Mouse (Mus musculus) frontal cortex, postnatal 36 days (tissue): ENCODE measurements around the gene Krt80.

Experiments used
- DNase-seq, 2 experiments: peaks; one replicate each; pipeline ENCODE4 v3.0.0; 2022; ENCODE audit warnings: low spot score in 2 of 2

Gene Krt80

DNA sequence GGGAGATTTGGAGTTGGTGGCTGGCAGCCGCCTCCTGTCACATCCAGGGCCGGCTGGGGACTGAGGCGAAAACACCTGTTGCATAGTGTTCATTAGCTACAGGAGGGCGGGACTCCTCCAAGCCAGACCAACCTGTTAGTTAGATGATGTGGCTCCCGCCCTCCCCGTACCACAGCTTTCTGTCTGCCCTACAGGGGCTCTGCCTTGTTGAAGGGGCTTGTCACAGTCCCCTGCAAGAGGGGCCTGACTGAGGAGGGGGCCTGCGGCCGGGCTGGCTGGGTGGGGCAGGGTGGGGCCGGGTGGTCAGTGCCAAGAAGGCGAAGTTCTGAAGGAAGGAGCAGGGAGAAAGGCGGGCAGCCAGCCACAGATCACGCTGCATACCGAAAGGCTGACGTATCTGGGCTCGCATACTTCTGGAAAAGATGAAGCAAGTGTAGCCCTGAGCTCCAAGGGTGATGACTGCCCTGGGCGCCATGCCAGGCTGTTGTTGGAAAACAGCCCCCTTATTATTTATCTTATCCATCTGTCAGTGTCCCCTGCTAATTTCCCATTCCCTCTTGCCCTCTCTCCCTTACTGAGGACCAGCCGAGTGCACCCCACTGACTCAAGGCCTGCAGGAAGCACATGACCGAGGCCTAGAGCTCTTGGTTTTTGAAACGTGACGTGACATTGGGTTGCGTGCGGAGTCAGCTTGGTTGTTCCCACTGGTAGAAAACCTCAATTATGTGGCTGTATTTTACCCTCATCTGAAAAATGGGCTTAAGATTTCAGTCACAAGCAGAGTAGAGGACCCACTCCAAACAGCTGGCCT is at the start of gene Krt80:
Gene Krt80, minus strand, starts transcription at position 62 of the 811 bp plus-strand sequence.
- no peak for DNase-seq

DNA sequence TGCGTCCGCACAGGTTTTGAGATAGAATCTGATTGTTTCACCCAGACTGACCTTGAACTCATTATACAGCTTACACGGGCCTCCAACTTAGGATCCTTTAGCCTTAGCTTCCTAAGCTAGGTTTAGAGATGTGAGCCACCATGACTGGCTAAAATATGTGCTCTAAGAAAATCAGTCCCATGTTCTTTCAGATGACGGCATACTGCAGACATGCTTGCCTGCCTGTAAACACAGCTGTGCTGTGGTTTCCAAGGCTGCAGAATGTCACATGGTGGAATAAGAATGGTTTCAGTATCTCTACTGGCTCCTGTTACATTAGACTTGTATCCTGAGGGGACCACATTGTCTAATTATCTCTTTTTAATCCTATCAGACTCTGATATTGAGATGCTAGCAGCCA is 49.0 kb upstream of the Krt80 start:
- no peak for DNase-seq

DNA sequence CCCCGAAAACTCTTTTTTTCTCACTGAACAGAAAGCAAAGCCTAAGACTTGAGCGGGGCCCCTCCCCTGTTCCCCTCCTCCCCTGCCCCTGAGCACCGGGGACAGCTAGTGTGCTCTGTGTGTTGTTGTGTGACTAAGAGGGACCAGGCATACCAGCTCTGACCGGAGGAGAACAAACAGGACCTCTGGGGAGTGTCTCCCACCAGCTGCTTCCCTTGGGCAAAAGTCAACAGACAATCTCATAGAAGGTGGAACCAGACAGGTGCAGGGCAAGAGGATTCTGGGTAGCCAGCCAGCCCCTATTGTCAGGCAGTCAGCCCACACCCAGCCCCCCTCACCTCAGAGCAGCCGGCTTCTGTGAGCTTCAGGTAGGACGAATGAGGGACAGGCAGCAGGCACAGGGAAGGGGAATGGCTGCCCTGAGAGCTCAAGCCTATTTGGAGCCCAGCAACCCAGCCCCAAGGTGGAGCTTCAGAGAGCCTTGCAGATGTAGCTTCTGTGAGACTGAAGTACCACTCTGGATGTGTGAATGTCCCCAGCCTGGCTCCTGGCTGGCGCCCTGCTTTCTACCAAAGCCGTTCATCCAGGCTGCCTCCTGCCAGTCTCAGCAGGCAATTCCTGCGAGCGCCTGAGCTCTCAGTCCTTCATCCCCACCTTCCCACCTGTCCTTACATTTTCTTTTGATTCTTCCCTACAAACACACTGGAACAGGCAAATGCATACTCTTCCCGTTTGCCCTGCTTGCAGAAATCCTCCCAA is 45.0 kb upstream of the Krt80 start:
- no peak for DNase-seq

DNA sequence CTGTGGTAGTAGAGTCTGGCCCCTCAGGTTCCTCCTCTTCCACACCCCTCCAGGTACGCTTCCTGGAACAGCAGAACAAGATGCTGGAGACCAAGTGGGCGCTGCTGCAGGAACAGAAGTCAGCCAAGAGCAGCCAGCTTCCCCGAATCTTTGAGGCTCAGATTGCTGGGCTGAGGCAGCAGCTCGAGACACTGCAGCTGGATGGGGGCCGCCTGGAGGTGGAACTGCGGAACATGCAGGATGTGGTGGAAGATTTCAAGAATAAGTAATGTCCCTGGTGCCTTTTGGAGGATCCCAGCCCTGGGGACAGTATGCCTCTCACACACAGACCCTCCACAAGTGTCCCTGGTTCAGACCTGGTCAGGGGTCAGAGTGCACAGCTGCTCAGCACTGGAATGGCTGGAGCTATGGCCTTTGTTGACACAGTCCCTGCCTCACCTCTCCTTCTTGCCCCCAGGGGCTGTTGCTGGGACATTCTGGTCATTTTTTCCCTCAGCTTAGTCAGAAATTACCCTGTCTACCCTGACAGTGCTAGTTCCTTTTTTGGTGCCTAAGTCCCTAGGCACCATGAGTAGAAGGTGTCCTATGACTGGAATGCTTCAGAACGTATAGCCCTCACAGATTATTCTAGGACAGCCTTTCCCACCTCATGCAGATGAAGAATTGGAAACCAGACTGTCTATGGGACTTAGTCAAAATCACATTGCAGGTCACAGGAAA is 44.1 kb upstream of the Krt80 start:
- DNase-seq = no peak

DNA sequence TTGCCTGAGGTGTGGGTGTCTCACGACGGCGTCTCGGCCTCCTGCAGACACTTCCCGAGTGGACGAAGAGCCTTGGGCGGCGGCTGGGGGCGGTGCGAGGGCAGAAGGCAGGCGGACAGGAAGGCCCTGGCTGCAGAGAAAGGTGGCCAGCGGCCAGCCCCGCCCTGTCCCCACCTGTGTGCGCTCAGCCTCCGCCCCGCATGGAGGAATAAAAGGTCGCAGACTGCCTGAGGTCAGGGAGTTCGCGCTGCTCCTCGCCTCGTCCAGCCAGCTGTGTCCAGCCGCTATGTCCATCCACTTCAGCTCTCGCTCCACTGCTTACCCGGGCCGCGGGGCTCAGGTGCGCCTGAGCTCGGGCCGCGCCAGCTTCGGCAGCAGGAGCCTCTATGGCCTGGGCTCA is 42.2 kb upstream of the Krt80 start:
- no peak for DNase-seq

DNA sequence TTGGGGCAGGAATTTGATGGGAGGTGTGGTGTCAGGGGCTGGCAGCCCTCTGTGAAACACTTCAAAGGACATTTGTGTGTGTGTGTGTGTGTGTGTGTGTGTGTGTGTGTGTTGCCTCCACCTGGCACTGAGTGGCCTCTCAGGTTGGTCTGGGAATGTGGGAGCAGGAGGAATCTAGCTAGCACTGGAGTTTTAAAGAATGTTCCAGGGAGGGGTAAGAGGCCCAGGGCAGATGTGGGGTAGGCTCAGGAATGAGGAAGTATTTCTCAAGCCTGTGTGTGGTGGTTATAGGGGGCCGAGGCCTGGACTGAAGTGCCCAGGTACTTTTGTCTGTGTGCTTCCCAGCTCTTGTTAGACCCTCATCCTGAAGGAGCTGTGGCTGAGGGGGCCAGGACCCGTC is 40.8 kb upstream of the Krt80 start, which contains the start of gene Krt7:
Gene Krt7, plus strand, starts transcription at position 269 of the 400 bp plus-strand sequence.
- no peak for DNase-seq

DNA sequence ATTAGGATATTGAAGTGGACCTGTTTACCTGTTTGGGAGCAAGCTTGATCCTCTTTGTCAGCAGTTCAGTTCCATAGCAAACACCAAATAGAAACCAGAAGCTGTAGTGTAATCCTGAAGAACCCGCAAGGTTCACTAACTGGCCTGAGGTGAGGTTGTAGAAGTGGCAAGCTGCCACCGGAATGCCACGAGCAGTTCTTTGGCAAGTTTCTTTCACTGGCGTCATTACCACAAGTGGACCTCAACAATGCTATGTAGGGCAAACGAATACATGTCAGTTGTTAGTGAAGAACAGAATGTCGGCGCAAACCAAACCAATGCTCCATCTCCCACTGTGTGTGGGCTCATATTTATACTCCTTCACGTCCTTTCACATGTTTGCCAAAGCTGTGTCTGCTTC is 28.3 kb upstream of the Krt80 start:
- DNase-seq = no peak

DNA sequence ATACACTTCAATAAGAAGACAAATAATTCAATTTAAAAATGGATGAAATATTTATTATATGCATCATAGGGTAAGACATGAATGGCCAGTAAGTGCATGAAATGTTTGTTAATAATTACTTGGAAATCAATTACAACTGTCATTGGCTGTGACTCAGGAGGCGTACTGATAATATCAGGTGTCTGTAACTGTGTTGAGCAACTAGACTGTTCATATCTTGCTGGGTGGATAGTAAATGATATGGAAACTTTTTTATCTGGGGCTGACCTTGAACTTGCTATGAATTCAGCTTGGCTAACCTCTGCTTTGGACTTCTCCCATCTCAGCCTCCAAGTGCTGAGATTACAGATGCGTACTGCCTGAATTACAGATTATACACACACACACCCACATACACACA is 27.7 kb upstream of the Krt80 start:
- DNase-seq = no peak

DNA sequence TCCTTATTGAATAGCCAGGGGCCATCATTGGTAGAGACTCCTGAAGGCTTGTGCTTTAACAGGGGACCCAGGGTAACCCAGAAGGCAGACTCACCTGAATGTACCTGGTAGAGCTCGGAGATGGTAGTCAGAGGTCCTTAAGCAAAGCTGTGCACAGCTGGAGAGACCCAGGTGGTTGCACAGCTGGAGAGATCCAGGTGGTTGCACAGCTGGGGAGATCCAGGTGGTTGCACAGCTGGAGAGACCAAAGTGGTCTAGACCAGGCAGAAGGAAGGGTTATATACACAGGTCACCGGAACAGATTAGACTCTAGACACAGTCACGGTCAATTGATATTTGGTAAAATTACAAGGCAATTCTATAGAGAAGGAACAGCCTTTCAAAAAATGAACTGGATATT is 27.0 kb upstream of the Krt80 start:
- no peak for DNase-seq

DNA sequence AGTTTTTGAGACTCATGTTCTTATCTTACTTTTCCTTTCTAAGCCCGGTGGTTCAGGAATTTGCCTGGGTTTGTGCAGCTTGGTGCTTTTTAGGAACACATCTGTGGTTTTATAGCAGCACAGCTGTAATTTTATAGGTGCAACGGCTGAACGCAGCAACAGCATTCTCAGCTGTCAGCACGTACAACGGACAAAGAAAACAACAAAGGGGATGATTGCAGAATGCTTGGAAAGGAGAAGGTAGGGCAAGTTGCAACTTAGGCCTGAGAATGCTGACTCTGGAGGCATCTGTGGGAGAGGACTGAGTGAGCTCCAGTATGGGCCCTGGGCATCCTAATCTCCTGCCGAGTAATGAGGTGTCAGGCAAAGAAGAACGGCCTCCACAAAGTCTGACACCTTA is 26.5 kb upstream of the Krt80 start:
- no peak for DNase-seq

DNA sequence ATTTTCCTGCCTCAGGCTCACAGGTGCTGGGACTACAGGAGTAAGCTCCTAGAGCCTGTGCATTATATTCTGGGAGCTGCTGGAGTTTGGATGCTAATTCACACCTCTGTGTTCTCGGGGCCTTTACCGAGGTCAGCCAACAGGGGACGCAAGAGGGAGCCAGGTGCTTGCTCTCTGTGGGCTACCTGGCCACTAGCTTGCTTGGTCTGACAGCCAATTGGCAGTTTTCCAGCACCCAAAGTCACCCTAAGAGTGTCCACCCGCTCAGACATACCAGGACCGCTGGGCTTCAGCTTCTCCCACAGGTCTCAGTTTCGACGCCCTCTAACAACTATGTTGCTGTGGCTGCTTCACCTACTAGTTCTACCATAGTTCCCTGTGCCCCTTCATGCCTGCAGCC is 24.9 kb upstream of the Krt80 start:
- DNase-seq = no peak

DNA sequence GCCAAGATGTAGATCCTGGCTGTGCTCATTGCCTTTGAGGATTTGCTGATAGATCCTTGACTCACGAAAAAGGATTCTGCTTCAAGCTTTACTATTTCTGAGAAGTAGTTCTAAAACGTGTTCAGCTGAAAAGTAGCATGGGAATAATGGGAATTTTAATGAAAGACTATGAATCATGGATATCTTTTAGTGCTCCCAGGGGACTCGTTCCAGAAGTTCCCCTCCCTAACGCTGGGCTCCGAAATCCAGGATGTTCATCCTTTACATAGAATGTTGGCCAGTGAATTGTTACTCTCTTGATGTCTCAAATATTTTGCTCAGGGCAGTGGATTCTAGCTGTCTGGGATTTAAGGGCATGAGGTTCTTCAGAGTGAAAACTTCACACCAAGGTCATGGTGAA is 22.3 kb upstream of the Krt80 start:
- no peak for DNase-seq

DNA sequence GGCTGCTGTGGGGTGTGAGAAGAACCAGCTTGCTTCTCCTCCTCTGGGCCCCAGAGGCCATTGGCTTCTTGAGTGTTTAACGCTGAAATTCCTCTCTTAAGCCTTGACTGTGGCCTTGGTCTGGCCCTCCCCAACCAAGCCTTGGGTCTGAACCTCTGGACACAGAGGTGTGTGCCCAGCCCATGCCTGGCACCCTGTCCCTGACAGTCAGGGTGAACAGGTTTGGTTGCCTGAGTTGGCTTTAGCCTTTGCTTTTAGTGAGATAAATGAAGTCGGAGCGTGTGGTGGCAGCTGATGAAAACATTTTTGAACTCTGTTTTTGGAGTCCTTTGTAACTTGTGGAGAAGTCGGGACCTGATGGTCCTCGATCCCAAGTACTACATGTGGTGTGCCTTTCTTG is 20.2 kb upstream of the Krt80 start:
- no peak for DNase-seq

DNA sequence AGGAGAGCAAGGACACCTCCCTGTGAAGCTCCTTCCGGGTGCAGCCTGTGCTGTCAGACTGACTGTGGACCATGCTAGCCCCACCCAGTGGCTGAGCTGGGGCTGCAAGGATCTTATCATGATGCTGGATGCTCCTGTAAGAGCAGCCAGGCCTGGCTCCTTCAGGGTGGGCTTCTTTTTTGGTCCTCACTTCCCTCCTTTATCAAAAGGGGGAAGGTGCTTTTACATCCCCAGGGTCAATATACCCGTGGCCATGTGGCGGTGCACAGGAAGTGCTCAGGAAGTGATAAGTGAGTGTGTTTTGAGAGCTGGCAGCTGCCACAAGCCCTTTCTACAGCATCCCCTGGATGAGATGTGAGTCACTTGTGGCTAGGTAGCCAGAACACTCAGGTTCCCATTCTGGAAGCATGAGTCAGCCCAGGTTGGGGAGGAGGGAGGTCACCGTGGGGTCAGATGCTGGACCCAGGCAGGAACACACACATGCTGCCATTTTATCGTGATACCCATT is 18.1 kb upstream of the Krt80 start:
- no peak for DNase-seq

DNA sequence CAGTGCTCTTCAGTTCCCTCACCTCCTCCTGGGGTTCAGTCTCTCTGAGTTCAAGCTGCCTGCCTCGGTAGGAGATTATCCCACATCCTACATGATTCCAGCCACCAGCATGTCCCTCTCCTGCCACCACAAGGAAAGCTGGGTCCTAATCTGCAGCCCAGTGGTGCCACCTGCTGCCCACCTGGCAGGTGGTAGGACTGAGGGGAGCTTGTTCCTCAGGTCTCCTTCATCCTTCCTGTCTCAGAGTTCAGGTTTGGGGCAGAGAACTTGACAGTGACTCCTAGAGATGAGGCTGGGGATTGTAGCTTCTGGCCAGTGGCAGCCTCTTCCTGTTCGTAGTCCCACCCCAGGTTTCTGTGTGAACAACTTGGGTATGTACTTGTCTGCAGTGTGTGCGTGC is 17.2 kb upstream of the Krt80 start:
- DNase-seq = no peak

DNA sequence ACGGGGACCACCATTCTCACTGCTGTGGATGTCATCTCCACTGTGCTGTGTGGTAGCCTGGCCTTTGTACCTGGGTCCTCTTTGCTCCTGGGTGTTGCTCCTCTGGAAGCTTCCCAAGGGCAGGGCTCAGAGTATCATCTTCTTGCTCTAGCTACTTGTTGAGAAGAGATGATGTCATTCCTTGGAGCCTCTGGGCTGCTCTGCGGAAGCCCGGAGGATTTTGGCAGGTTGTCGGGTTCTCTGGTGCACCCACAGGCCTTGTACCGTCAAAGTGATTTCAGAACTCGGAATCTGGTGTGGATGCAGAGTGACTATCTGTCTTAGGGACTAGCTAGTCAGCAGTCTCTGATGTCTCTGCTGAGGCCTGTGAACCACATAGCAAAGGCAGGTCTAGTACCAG is 15.1 kb upstream of the Krt80 start:
- DNase-seq = no peak

DNA sequence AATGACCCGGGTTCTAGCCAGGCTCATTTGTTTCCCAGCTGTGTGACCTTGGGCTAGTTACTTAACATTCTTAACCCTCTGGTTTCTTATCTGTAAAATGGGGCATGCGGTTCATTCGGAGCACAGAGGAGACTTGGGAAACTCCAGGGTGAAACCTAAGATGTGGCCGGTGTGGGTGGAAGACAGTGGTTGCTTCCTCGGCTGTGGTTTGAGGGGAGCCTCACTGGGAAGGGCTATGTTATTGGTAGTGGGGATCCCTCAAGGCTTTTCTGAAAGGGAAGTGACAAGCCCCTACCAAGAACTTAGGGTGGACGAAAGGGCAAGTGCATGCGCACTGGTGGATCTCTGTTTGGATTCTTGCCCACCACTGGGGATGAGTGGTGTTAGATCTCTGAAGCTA is 14.6 kb upstream of the Krt80 start:
- no peak for DNase-seq

DNA sequence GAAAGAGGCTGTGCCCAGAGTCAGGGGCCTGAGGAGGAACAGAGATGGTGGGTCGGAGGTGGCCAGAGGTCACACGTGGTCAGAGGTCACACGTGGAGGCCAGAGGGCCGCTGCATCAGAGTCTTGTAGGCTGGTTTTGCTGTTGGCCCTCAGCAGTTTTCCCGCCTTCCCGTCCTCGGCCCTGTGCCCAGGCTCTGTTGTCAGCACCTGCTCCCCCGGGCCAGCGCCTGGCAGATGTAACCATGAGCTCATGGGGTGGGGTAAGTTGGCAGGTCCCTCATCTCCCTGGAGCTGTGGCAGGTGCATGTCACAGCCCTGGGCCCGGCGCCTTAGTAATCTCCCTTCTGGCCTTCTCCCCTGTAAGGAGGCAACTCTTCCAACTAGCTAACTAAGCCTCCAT is 12.8 kb upstream of the Krt80 start:
- DNase-seq = no peak

DNA sequence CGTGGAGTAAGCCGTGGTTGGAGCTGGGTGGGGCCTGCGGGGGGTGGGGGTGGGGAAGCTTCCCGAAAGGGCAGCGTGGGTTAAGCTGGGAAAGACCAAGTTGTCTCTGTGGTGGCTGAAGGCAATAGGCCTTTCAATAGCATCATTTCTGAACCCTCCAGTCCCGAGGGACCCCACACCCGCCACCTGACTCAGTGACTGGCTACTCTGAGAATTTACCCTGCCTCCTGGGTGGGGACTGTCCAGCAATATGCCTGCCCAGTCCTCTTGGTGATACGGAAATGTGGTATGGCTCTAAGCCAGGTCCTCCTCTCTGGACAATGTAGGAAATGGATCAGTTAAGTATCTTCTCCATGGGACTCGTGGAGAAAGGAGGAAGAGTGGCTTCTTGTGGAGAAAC is 11.8 kb upstream of the Krt80 start:
- DNase-seq = no peak

DNA sequence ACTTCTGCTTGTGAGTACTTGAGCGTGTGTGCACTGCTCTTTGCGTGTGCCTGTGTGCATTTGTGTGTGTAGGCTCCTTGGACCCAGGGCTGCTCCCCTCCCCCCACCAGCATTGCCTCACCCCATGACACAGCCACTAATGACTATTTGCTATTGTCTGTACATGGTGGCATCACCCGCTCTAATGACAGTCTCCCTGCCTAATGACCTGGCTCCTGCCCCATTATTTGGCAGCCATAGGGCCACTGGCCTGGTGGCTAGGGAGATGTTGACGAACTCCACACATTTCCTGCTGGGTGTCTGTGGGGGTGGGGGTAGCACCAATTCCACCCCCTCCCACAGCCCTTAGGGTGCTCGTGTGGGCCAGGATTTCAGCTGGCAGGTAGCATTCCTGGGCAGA is 8.7 kb upstream of the Krt80 start:
- DNase-seq = no peak

DNA sequence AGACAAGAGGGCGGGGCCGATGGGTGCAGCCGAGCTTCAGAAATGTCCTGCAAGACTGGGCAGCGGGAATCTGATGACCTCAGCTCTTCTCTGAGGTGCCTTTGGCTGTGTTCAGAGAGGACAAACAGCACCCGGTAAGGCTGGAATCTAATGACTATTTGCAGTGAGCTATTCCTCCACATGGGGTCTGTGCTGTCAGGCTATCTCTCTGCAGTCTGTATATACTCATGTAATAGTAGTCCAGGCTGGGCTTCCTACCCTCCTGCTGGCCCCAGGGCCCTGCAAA is 6.8 kb upstream of the Krt80 start:
- DNase-seq = no peak

DNA sequence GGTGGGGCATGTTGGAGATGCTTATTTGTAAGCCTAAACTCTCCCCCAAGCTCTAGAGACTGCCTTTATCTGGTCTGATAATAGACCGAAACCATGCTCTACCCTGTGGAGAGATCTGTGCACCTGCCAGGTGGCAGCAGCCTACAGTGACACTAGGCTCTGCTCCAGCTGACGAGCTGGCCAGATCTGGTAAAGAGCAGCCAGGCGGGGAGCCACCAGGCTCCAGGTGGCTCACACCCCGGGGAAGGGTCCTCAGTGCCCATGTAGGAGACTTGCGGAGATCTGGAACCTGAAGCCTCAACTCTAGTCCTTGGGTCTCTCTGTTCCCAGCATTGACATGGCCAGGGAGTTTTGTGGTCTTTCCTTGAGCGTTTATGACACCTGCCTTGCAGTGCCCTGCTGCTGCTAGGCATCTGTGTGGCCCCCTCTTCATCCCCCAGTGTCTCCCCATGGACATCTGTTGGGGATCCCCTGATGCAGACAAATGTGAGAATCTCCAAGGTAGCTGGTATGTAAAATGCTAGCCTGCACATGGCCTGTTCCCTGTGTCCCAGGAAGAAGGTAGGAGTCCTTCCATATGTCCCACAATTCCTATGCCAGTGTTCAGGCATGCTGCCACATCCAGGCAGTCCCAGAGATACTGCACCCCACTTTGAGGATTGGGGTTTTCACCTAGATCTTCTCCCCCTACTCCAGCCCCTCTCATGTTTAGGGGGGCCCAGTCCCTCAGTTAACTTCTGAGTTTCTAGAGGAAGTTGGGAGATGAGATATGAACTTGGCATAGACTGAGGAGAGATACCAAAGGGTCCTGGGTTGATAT is 6.2 kb upstream of the Krt80 start:
- DNase-seq = no peak
